Mouse (Mus musculus) heart, postnatal 10 days (tissue): ENCODE data around the gene Art1. TPM values are rescaled to one million over a fixed set of nuclear protein-coding genes. Genes with fewer than 3 reads are reported as not detected.
A peak's percentile ranks its signal among the peaks of the same experiment; 100 is the strongest.

ENCODE experiments used
- DNase-seq, 2 experiments: peaks; one replicate each; pipeline ENCODE4 v3.0.0; 2021
- intact Hi-C: fragments of 180-260 bp; cut with DNase I; formaldehyde crosslinking; loops from one replicate; pipeline ENCODE4 v1.15.1; 2025
- total RNA-seq, 2 experiments: library from RNA; stranded (reverse); gene quantifications; 2 replicates each; pipeline ENCODE4 v1.2.3; 2021

The Art1 gene
- 10 to 100 TPM; 44.2 to 46.2 TPM for total RNA-seq

- DNase-seq: peak; percentile 40 to 42
- intact Hi-C loops: no loop called here
Measured at GRCm38 (mm10) chr7:102101487-102101886, at the start of gene Art1. Gene Art1, plus strand, starts transcription at chr7:102101743.

- DNase-seq: no peak
- intact Hi-C loops: loop anchor here (5.0 kb wide), 1 partner anchor 129 kb away; the partner anchor contains the start of genes Lrrc51 and Numa1
Measured at GRCm38 (mm10) chr7:102061353-102061752, 40.2 kb upstream of the Art1 start.

GRCm38 (mm10) chr7:102062203-102062602 lies 39.3 kb upstream of the Art1 start:
- intact Hi-C loops: loop anchor here (5.0 kb wide), 1 partner anchor 130 kb away; the partner anchor contains the start of genes Lrrc51 and Numa1
- no peak for DNase-seq

GRCm38 (mm10) chr7:102063891-102064290 lies 37.7 kb upstream of the Art1 start:
- no peak for DNase-seq
- intact Hi-C loops: loop anchor here (2.0 to 5.0 kb wide), 2 partner anchors 65 to 132 kb away; partner anchors contain the start of genes Lrrc51 and Numa1

GRCm38 (mm10) chr7:102064655-102065045 lies 36.9 kb upstream of the Art1 start:
- intact Hi-C loops: loop anchor here (2.0 to 5.0 kb wide), 2 partner anchors 66 to 132 kb away; partner anchors contain the start of genes Lrrc51 and Numa1
- DNase-seq: no peak

GRCm38 (mm10) chr7:102065046-102065891 lies 36.3 kb upstream of the Art1 start, which contains the start of the genes Rnf121, Xndc1 and Xntrpc:
Gene Rnf121, minus strand, starts transcription at chr7:102065469.
Gene Xndc1, plus strand, starts transcription at chr7:102065511.
Gene Xntrpc, plus strand, starts transcription at chr7:102065713.
- intact Hi-C loops: loop anchor here (2.0 kb wide), 1 partner anchor 66 kb away; no protein-coding TSS in a partner anchor
- DNase-seq: peak; percentile 95 to 96

GRCm38 (mm10) chr7:102066363-102066762 lies 35.2 kb upstream of the Art1 start:
- intact Hi-C loops: no loop called here
- DNase-seq: no peak

- intact Hi-C loops: loop anchor here (2.0 to 5.0 kb wide), 2 partner anchors 80 to 424 kb away; no protein-coding TSS in a partner anchor
- peak in 1 of 2 experiments; percentile 44 for DNase-seq
Measured at GRCm38 (mm10) chr7:102076714-102077296, 24.7 kb upstream of the Art1 start.

GRCm38 (mm10) chr7:102078517-102078916 lies 23.0 kb upstream of the Art1 start:
- intact Hi-C loops: loop anchor here (2.0 to 5.0 kb wide), 2 partner anchors 81 to 160 kb away; no protein-coding TSS in a partner anchor
- DNase-seq: peak; percentile 32 to 60

- intact Hi-C loops: no loop called here
- no peak for DNase-seq
Measured at GRCm38 (mm10) chr7:102080311-102080710, 21.2 kb upstream of the Art1 start.

- intact Hi-C loops: no loop called here
Measured at GRCm38 (mm10) chr7:102081784-102082183, 19.8 kb upstream of the Art1 start.

GRCm38 (mm10) chr7:102082816-102083215 lies 18.7 kb upstream of the Art1 start, which contains the start of gene Trpc2:
Gene Trpc2, plus strand, starts transcription at chr7:102083116.
- intact Hi-C loops: no loop called here

More at GRCm38 (mm10) chr7:102081784-102082183, 19.8 kb upstream of the Art1 start:
- no peak for DNase-seq

GRCm38 (mm10) chr7:102084041-102084696 lies 17.4 kb upstream of the Art1 start:
- no peak for DNase-seq
- intact Hi-C loops: no loop called here

More at GRCm38 (mm10) chr7:102082816-102083215, 18.7 kb upstream of the Art1 start, which contains the start of gene Trpc2:
- no peak for DNase-seq

- no peak for DNase-seq
- intact Hi-C loops: no loop called here
Measured at GRCm38 (mm10) chr7:102087336-102087735, 14.2 kb upstream of the Art1 start.

- DNase-seq: peak; percentile 55 to 59
- intact Hi-C loops: no loop called here
Measured at GRCm38 (mm10) chr7:102099760-102100661, 1.5 kb upstream of the Art1 start.

- intact Hi-C loops: no loop called here
- DNase-seq: no peak
Measured at GRCm38 (mm10) chr7:102100868-102101267, 675 bp upstream of the Art1 start.

- intact Hi-C loops: no loop called here
Measured at GRCm38 (mm10) chr7:102102241-102102640, 698 bp downstream of the Art1 start.

GRCm38 (mm10) chr7:102102696-102103095 lies 1.2 kb downstream of the Art1 start:
- DNase-seq: peak; percentile 28 to 33
- intact Hi-C loops: no loop called here

More at GRCm38 (mm10) chr7:102102241-102102640, 698 bp downstream of the Art1 start:
- DNase-seq: peak in 1 of 2 experiments; percentile 40

GRCm38 (mm10) chr7:102103555-102103954 lies 2.0 kb downstream of the Art1 start:
- no peak for DNase-seq
- intact Hi-C loops: no loop called here
